Mouse (Mus musculus): Measurements from ENCODE around the gene 1700010B08Rik. TPM values are rescaled to one million over a fixed set of nuclear protein-coding genes. Genes with fewer than 3 reads are reported as not detected.

1700010B08Rik gene
- polyA plus RNA-seq, 1 experiment from 2014 or later, result not detected

DNA sequence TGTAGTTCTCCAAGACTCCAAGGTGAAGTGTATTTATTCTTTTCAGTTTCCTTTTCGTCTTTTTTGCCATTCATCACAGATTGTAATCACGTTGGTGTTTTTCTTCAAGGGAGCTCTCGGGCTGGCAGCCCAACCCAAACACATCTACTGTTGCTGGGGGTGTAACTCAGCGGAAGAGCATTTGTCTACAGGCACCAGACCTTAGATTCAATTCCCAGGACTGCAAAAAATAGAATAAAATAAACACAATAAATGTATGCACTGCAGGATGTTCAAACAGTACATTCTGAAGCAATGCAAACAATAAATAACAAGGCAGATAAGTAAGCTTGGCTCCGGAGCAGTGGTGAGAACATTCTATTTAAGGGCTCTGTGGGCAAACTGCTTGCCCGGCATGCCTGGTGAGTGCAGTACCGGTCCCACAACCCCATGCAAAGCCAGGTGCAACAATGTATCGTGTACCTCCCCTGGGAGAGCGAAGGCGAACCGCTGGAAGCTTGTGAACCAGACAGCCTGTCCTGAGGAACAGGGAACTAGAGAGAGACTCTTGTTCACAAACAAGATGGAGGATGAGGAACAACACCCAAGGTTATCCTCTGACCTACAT lies 3.1 kb downstream of the 1700010B08Rik start:
- H3K4me2 ChIP-seq, result no peak overlapping the region
- no peaks in the 10 kb centered on the region for H3K27me3 ChIP-seq
- 82% methylated on average over 11 of the region's 11 CpGs for WGBS
- H3K4me3 ChIP-seq (replicated peaks), result no peak overlapping the region
- H3K9me3 ChIP-seq, result no peaks in the 10 kb centered on the region
- H3K9ac ChIP-seq (replicated peaks), result no peak overlapping the region
- H3K36me3 ChIP-seq, result no peaks in the 10 kb centered on the region
- H3K4me1 ChIP-seq (replicated peaks), result peaks cover 11% of the 10 kb centered on the region
- no peak for ATAC-seq (ENCODE audit: insufficient number of reproducible peaks, insufficient read depth, low FRiP score, low TSS enrichment, low read depth)
- no peak overlapping the region for H3K27ac ChIP-seq

GRCm38 (mm10) chr2:173724382-173724781 lies 5.2 kb downstream of the 1700010B08Rik start:
- H3K4me1 ChIP-seq (replicated peaks), result peaks cover 11% of the 10 kb centered on the region
- no peak overlapping the region for H3K9ac ChIP-seq (replicated peaks)
- no peak overlapping the region for H3K4me3 ChIP-seq (replicated peaks)
- H3K9me3 ChIP-seq, result no peaks in the 10 kb centered on the region
- no peak overlapping the region for H3K27ac ChIP-seq
- 0 out of 2 replicates have a peak, but pooled peaks have one; percentile 37 for ATAC-seq (ENCODE audit: insufficient number of reproducible peaks, insufficient read depth, low FRiP score, low TSS enrichment, low read depth)
- no peaks in the 10 kb centered on the region for H3K27me3 ChIP-seq
- no peak overlapping the region for H3K4me2 ChIP-seq
- no peaks in the 10 kb centered on the region for H3K36me3 ChIP-seq
- WGBS, result 35% methylated on average over 14 of the region's 14 CpGs

DNA sequence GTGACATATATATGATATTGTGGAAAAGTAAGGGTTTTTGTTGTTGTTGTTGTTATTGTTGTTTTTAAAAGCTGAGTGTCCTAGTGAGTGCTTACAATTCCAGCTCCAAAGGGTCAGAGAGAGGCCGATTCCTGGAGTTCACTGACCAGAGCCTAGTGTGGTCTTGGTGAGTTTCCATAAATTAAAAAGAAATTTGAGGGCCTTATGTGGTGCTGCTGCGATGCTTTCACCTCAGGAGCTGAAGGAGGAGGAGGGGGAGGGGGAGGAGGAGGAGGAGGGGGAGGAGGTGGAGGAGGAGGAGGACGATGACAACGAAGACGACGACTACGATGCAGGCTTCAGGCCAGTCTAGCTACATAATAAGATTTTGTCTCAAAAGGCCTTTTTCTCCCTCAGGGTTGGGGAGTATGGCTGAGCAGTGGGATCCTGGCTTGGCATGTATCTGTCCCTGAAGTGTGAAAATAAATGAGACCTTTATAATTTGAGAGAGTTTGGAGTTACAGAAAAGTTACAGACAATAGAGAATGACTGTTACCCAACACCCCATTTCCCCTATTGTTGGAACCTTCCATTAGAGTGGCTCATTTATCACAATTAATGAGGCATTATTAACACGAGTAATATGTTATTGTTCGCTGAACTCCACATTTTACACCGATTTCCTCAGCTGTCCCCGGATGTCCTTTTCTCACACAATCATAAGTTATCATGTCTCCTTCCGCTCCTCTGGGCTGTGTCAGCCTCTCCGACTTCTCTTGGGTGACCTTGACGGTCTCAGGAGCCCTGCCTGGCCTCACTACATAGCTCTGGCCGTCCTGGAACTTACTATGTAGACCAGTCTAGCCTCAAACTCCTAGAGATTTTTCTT lies 6.0 kb downstream of the 1700010B08Rik start:
- Histone ChIP-seq H3K27me3 (no peaks in the 10 kb centered on the region), H3K9ac (replicated peaks) (no peak overlapping the region), H3K9me3 (no peaks in the 10 kb centered on the region), H3K4me3 (replicated peaks) (no peak overlapping the region), H3K27ac (no peak overlapping the region), H3K4me2 (no peak overlapping the region), H3K36me3 (no peaks in the 10 kb centered on the region), H3K4me1 (replicated peaks) (peaks cover 11% of the 10 kb centered on the region)
- 78% methylated on average over 15 of the region's 15 CpGs for WGBS
- ATAC-seq (ENCODE audit: insufficient number of reproducible peaks, insufficient read depth, low FRiP score, low TSS enrichment, low read depth), result no peak

DNA sequence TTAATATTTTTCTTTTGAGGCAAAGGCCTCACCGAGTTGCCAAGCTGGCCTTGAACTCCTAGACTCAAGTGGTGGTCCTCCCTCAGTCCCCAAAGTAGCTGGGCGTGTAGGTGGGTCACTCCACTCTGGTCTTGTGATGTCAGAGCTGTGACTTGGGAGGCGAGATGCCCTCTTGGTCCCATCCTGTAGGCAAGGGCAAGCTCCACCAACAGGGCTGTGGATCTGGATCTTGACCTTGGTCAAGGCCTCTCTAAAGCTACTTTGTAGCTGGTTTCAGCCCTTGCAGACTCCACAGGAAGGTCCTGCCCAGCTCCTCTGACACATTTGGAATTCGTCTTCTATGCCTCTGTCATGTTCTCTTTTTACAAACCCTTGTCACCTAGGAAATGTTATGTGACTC lies 6.6 kb downstream of the 1700010B08Rik start:
- no peak overlapping the region for H3K4me3 ChIP-seq (replicated peaks)
- no peak overlapping the region for H3K9ac ChIP-seq (replicated peaks)
- H3K4me2 ChIP-seq, result no peak overlapping the region
- H3K36me3 ChIP-seq, result no peaks in the 10 kb centered on the region
- ATAC-seq (ENCODE audit: insufficient number of reproducible peaks, insufficient read depth, low FRiP score, low TSS enrichment, low read depth), result no peak
- WGBS, result 95% methylated on average over 4 of the region's 4 CpGs
- H3K27ac ChIP-seq, result no peak overlapping the region
- H3K4me1 ChIP-seq (replicated peaks), result peaks cover 15% of the 10 kb centered on the region
- no peaks in the 10 kb centered on the region for H3K27me3 ChIP-seq
- no peaks in the 10 kb centered on the region for H3K9me3 ChIP-seq

GRCm38 (mm10) chr2:173730444-173730966 lies 11.3 kb downstream of the 1700010B08Rik start:
- 17% methylated on average over 9 of the region's 9 CpGs for WGBS
- ATAC-seq (ENCODE audit: insufficient number of reproducible peaks, insufficient read depth, low FRiP score, low TSS enrichment, low read depth), result no peak
- Histone ChIP-seq H3K4me1 (replicated peaks) (peaks cover 14% of the 10 kb centered on the region), H3K9ac (replicated peaks) (no peak overlapping the region), H3K27ac (no peak overlapping the region), H3K4me3 (replicated peaks) (no peak overlapping the region), H3K36me3 (no peaks in the 10 kb centered on the region), H3K4me2 (no peak overlapping the region), H3K9me3 (no peaks in the 10 kb centered on the region), H3K27me3 (peaks cover 2% of the 10 kb centered on the region; the same call in 1 of the 2 replicates)

- Histone ChIP-seq H3K4me2 (no peak overlapping the region), H3K36me3 (peaks cover 9% of the 10 kb centered on the region; the same call in 1 of the 2 replicates), H3K4me1 (replicated peaks) (peaks cover 28% of the 10 kb centered on the region), H3K27ac (no peak overlapping the region), H3K4me3 (replicated peaks) (no peak overlapping the region), H3K27me3 (peaks cover 2% of the 10 kb centered on the region; the same call in 1 of the 2 replicates), H3K9me3 (no peaks in the 10 kb centered on the region), H3K9ac (replicated peaks) (no peak overlapping the region)
- 13% methylated on average over 2 of the region's 2 CpGs for WGBS
- ATAC-seq (ENCODE audit: insufficient number of reproducible peaks, insufficient read depth, low FRiP score, low TSS enrichment, low read depth), result no peak
Measured at GRCm38 (mm10) chr2:173734426-173734825, 15.2 kb downstream of the 1700010B08Rik start.

GRCm38 (mm10) chr2:173737222-173737989 lies 18.2 kb downstream of the 1700010B08Rik start, which contains the start of gene Vapb:
Gene Vapb (plus strand): TSS chr2:173737511.
- WGBS, result under 1% methylated on average over 68 of the region's 70 CpGs
- H3K4me2 ChIP-seq, result peak within 1 kb of the TSS; percentile 79
- H3K4me3 ChIP-seq (replicated peaks), result peak within 1 kb of the TSS; percentile 90
- peak; percentile 93 for ATAC-seq (ENCODE audit: insufficient number of reproducible peaks, insufficient read depth, low FRiP score, low TSS enrichment, low read depth)
- no peaks in the 10 kb centered on the region for H3K9me3 ChIP-seq
- peak within 1 kb of the TSS; percentile 86 for H3K9ac ChIP-seq (replicated peaks)
- peak within 1 kb of the TSS; percentile 64; the same call in 1 of the 2 replicates for H3K27ac ChIP-seq
- peaks cover 12% of the 10 kb centered on the region; the same call in 1 of the 2 replicates for H3K36me3 ChIP-seq
- peaks cover 2% of the 10 kb centered on the region; the same call in 1 of the 2 replicates for H3K27me3 ChIP-seq
- peaks cover 39% of the 10 kb centered on the region for H3K4me1 ChIP-seq (replicated peaks)

DNA sequence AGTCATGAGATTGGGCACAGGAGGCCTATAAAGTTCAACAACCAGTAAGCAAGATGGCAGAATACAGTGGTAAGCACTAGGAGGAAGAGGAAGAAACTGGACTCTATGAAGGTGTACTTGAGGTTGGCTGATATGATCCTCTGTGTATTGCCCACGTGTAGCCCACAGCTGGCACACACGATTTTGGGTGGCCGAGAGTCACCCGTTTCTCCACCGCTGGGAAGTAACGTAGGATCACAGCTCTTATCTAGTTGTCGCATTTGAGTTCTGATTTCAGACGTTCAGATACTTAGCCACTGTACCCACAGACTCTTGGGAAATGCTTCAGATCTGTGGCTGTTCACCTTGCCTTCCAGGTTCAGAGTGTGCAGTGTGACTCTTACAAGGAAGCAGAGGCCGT lies 19.0 kb downstream of the 1700010B08Rik start:
- ATAC-seq (ENCODE audit: insufficient number of reproducible peaks, insufficient read depth, low FRiP score, low TSS enrichment, low read depth), result no peak
- H3K36me3 ChIP-seq, result peaks cover 12% of the 10 kb centered on the region; the same call in 1 of the 2 replicates
- H3K4me1 ChIP-seq (replicated peaks), result peaks cover 46% of the 10 kb centered on the region
- peak overlapping the region; percentile 79 for H3K4me2 ChIP-seq
- H3K27me3 ChIP-seq, result no peaks in the 10 kb centered on the region
- H3K4me3 ChIP-seq (replicated peaks), result peak overlapping the region; percentile 90
- H3K27ac ChIP-seq, result no peak overlapping the region
- no peaks in the 10 kb centered on the region for H3K9me3 ChIP-seq
- peak overlapping the region; percentile 86 for H3K9ac ChIP-seq (replicated peaks)
- 88% methylated on average over 9 of the region's 9 CpGs for WGBS

DNA sequence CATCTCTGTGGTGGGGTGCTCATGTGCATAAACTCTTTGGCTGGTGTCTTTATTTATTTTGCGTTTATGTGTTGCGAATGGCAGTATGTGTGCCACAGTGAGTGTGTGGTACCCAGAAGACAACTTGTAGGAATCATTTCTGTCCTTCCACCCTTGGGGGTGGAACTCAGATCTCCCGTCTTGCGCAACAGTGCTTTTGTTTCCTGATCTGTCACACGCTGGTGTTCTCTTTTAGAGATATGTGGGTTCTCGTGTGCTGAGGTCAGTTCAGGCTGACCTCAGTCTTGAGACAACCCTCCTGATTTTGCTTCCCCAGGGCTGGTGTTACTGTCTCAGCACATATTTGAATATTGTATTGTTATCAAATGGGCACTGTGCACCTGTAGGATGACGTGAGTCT lies 19.9 kb downstream of the 1700010B08Rik start:
- no peak overlapping the region for H3K4me2 ChIP-seq
- H3K9me3 ChIP-seq, result no peaks in the 10 kb centered on the region
- H3K27me3 ChIP-seq, result no peaks in the 10 kb centered on the region
- no peak overlapping the region for H3K9ac ChIP-seq (replicated peaks)
- no peak overlapping the region for H3K4me3 ChIP-seq (replicated peaks)
- 94% methylated on average over 7 of the region's 7 CpGs for WGBS
- H3K27ac ChIP-seq, result no peak overlapping the region
- peaks cover 12% of the 10 kb centered on the region; the same call in 1 of the 2 replicates for H3K36me3 ChIP-seq
- ATAC-seq (ENCODE audit: insufficient number of reproducible peaks, insufficient read depth, low FRiP score, low TSS enrichment, low read depth), result no peak
- H3K4me1 ChIP-seq (replicated peaks), result peaks cover 42% of the 10 kb centered on the region

DNA sequence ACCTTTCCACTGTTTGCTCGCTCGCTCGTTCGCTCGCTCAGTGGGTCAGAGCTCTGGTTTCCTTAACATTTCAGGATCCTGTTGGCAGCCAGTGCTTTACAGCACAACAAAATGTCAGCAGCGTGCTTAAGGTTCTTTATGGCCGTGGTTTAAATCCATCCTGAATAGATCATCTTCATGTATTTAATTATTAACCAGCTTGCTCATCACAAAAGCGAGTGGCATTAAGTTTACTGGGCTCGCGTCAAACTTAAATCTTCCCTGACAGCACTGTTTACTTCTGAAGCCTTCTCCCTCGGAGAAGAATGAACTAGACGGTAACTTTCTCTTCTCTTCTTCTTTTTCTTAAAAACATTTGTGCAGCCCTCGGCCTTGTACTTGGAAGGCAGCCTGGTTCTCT lies 22.9 kb downstream of the 1700010B08Rik start:
- no peak overlapping the region for H3K4me2 ChIP-seq
- no peak overlapping the region for H3K9ac ChIP-seq (replicated peaks)
- WGBS, result 68% methylated on average over 13 of the region's 13 CpGs
- no peak overlapping the region for H3K27ac ChIP-seq
- H3K4me3 ChIP-seq (replicated peaks), result no peak overlapping the region
- H3K36me3 ChIP-seq, result peaks cover 22% of the 10 kb centered on the region; the same call in 1 of the 2 replicates
- H3K27me3 ChIP-seq, result no peaks in the 10 kb centered on the region
- peaks cover 36% of the 10 kb centered on the region for H3K4me1 ChIP-seq (replicated peaks)
- 0 out of 2 replicates have a peak, but pooled peaks cover 3% of the 10 kb centered on the region for H3K9me3 ChIP-seq
- no peak for ATAC-seq (ENCODE audit: insufficient number of reproducible peaks, insufficient read depth, low FRiP score, low TSS enrichment, low read depth)

Measured in limb, embryonic 12.5 days (tissue).